Mouse (Mus musculus) adipocyte (in vitro differentiated cells): ENCODE data around the gene Gm10382.
"Not testable (repeated sequence)": the region's sequence is repeated elsewhere in the genome, so short reads cannot be mapped to it uniquely, and the experiment has no call there.

Source experiments
- DNase-seq: peaks from one replicate; pipeline ENCODE4 v3.0.0-alpha.2; 2016; ENCODE audit warnings: low spot score

Gene Gm10382

GRCm38 (mm10) chr5:125393622-125394603 is 4.8 kb downstream of the Gm10382 start:
- peak; percentile 87 for DNase-seq

- no peak for DNase-seq
Measured at GRCm38 (mm10) chr5:125395008-125395407, 5.9 kb downstream of the Gm10382 start.

GRCm38 (mm10) chr5:125400903-125401302 is 11.8 kb downstream of the Gm10382 start:
- no peak for DNase-seq

GRCm38 (mm10) chr5:125402476-125402875 is 13.4 kb downstream of the Gm10382 start:
- no peak for DNase-seq

- DNase-seq = no peak
Measured at GRCm38 (mm10) chr5:125402991-125403390, 13.9 kb downstream of the Gm10382 start.

- peak; percentile 84 for DNase-seq
Measured at GRCm38 (mm10) chr5:125403481-125404465, 14.7 kb downstream of the Gm10382 start.

- peak; percentile 70 for DNase-seq
Measured at GRCm38 (mm10) chr5:125404536-125404902, 15.4 kb downstream of the Gm10382 start.

GRCm38 (mm10) chr5:125404903-125405545 is 15.9 kb downstream of the Gm10382 start:
- peak; percentile 88 for DNase-seq

- DNase-seq = peak; percentile 98
Measured at GRCm38 (mm10) chr5:125405546-125406248, 16.6 kb downstream of the Gm10382 start.

GRCm38 (mm10) chr5:125406322-125407016 is 17.3 kb downstream of the Gm10382 start:
- no peak for DNase-seq

- no peak for DNase-seq
Measured at GRCm38 (mm10) chr5:125407020-125407830, 18.1 kb downstream of the Gm10382 start.

- no peak for DNase-seq
Measured at GRCm38 (mm10) chr5:125407910-125408575, 18.9 kb downstream of the Gm10382 start.

- peak; percentile 93 for DNase-seq
Measured at GRCm38 (mm10) chr5:125408842-125409241, 19.7 kb downstream of the Gm10382 start.

GRCm38 (mm10) chr5:125409348-125410090 is 20.4 kb downstream of the Gm10382 start:
- DNase-seq = peak; percentile 78

GRCm38 (mm10) chr5:125411972-125412530 is 22.9 kb downstream of the Gm10382 start:
- DNase-seq = peak; percentile 65

GRCm38 (mm10) chr5:125412536-125412935 is 23.4 kb downstream of the Gm10382 start:
- DNase-seq = not testable (repeated sequence)

- no peak for DNase-seq
Measured at GRCm38 (mm10) chr5:125413763-125414162, 24.6 kb downstream of the Gm10382 start.

- DNase-seq = no peak
Measured at GRCm38 (mm10) chr5:125416183-125416582, 27.1 kb downstream of the Gm10382 start.
